Mouse (Mus musculus): ENCODE results near the gene Krt88.

The Krt88 gene

GRCm38 (mm10) chr15:101479007-101479665 is 31.6 kb downstream of the Krt88 start:
- peak; percentile 88 for DNase-seq

- peak; percentile 89 for DNase-seq
These were observed 32.1 kb downstream of the Krt88 start for GRCm38 (mm10) chr15:101479666-101480060.

- no peak for DNase-seq
These were observed 34.5 kb downstream of the Krt88 start for GRCm38 (mm10) chr15:101482056-101482455.

- DNase-seq, result no peak
These were observed 36.1 kb downstream of the Krt88 start for GRCm38 (mm10) chr15:101483646-101484045.

GRCm38 (mm10) chr15:101484939-101485338 is 37.4 kb downstream of the Krt88 start:
- no peak for DNase-seq

GRCm38 (mm10) chr15:101485911-101486635 is 38.5 kb downstream of the Krt88 start:
- no peak for DNase-seq

GRCm38 (mm10) chr15:101491431-101491830 is 43.9 kb downstream of the Krt88 start, which contains the start of gene Krt83:
Krt83 (minus strand) TSS chr15:101491512.
- DNase-seq, result no peak

GRCm38 (mm10) chr15:101492718-101493117 is 45.2 kb downstream of the Krt88 start:
- no peak for DNase-seq

GRCm38 (mm10) chr15:101493713-101494112 is 46.2 kb downstream of the Krt88 start:
- DNase-seq, result peak; percentile 83

- peak; percentile 89 for DNase-seq
These were observed 46.7 kb downstream of the Krt88 start for GRCm38 (mm10) chr15:101494203-101494602.

GRCm38 (mm10) chr15:101495266-101495665 is 47.7 kb downstream of the Krt88 start:
- no peak for DNase-seq

- DNase-seq, result peak; percentile 92
These were observed 49.6 kb downstream of the Krt88 start for GRCm38 (mm10) chr15:101497181-101497580.

Measured in heart, adult 11 months (tissue).